Mouse (Mus musculus): Measurements from ENCODE around the gene Slco6c1.

Gene Slco6c1

GRCm38 (mm10) chr1:97128201-97128600 is at the start of gene Slco6c1:
TSS of gene Slco6c1 (minus strand) at chr1:97128301.
- DNase-seq (ENCODE audit: low read depth, low spot score), result no peak

- DNase-seq (ENCODE audit: low read depth, low spot score), result no peak
Measured at GRCm38 (mm10) chr1:97038982-97039381, 89.1 kb downstream of the Slco6c1 start.

- peak; percentile 16 for DNase-seq (ENCODE audit: low read depth, low spot score)
Measured at GRCm38 (mm10) chr1:97038548-97038947, 89.6 kb downstream of the Slco6c1 start.

GRCm38 (mm10) chr1:97037955-97038354 is 90.1 kb downstream of the Slco6c1 start:
- DNase-seq (ENCODE audit: low read depth, low spot score), result no peak

GRCm38 (mm10) chr1:97021388-97021787 is 106.7 kb downstream of the Slco6c1 start:
- no peak for DNase-seq (ENCODE audit: low read depth, low spot score)

GRCm38 (mm10) chr1:97019404-97019803 is 108.7 kb downstream of the Slco6c1 start:
- no peak for DNase-seq (ENCODE audit: low read depth, low spot score)

- peak; percentile 23 for DNase-seq (ENCODE audit: low read depth, low spot score)
Measured at GRCm38 (mm10) chr1:97018978-97019377, 109.1 kb downstream of the Slco6c1 start.

Measured in embryo, embryonic 11.5 days (tissue).